Mouse (Mus musculus) heart, embryonic 14.5 days (tissue): Measurements from ENCODE around the gene Inpp4b. TPM values are rescaled to one million over a fixed set of nuclear protein-coding genes. Genes with fewer than 3 reads are reported as not detected.

ENCODE experiments used
- ATAC-seq: fragments of 200-750 bp; cut with Nextera tagmentation; 2 replicates; pipeline ENCODE4 v1.8.0; 2017; ENCODE audit warnings: low read depth, moderate TSS enrichment; ENCODE audit not compliant: insufficient number of reproducible peaks, insufficient read depth, low FRiP score
- H3K27ac ChIP-seq, 2 experiments: fragments of 200-500 bp in 1 of 2; fragments of 300-500 bp in 1 of 2; sonication (generic) in 1 of 2; replicated peaks in 1 of 2; 2 replicates each; pipeline ENCODE4 v1.5.1; 2012 to 2014; ENCODE audit warnings: low read depth in 2 of 2, low read length in 2 of 2, control low read depth in 1 of 2, mild to moderate bottlenecking in 1 of 2, mixed read lengths in 1 of 2; ENCODE audit not compliant: control insufficient read depth in 1 of 2, insufficient read depth in 1 of 2
- H3K27me3 ChIP-seq: fragments of 300-500 bp; sonication (generic); 2 replicates; pipeline ENCODE4 v1.6.1; 2014; ENCODE audit warnings: mild to moderate bottlenecking, low read length, control low read depth; ENCODE audit not compliant: control insufficient read depth, insufficient read depth
- H3K36me3 ChIP-seq: fragments of 300-500 bp; sonication (generic); 2 replicates; pipeline ENCODE4 v1.6.1; 2014; ENCODE audit warnings: mild to moderate bottlenecking, control low read depth, low read length, mixed read lengths; ENCODE audit not compliant: control insufficient read depth, insufficient read depth
- H3K4me1 ChIP-seq, 2 experiments: fragments of 200-500 bp in 1 of 2; fragments of 300-500 bp in 1 of 2; sonication (generic) in 1 of 2; 2 replicates each; pipeline ENCODE4 v1.6.1; 2012 to 2014; ENCODE audit warnings: low read length in 2 of 2, control low read depth in 1 of 2, mixed read lengths in 1 of 2; ENCODE audit not compliant: control insufficient read depth in 2 of 2, insufficient read depth in 2 of 2
- H3K4me2 ChIP-seq: fragments of 300-500 bp; sonication (generic); 2 replicates; pipeline ENCODE4 v1.6.1; 2014; ENCODE audit warnings: mild to moderate bottlenecking, low read length
- H3K4me3 ChIP-seq, 2 experiments: fragments of 200-500 bp in 1 of 2; fragments of 300-500 bp in 1 of 2; sonication (generic) in 1 of 2; 2 replicates each; pipeline ENCODE4 v1.5.1; 2012 to 2014; ENCODE audit warnings: low read length in 2 of 2, mild to moderate bottlenecking in 2 of 2, control low read depth in 1 of 2, low read depth in 1 of 2, moderate library complexity in 1 of 2; ENCODE audit not compliant: control insufficient read depth in 1 of 2, insufficient read depth in 1 of 2
- H3K9ac ChIP-seq: fragments of 300-500 bp; sonication (generic); 2 replicates; pipeline ENCODE4 v1.6.1; 2014; ENCODE audit warnings: mild to moderate bottlenecking, low read length
- H3K9me3 ChIP-seq: fragments of 300-500 bp; sonication (generic); 2 replicates; pipeline ENCODE4 v1.6.1; 2016; ENCODE audit warnings: low read length, control low read depth; ENCODE audit not compliant: control insufficient read depth
- WGBS: fragments of 180-500 bp; shearing (Covaris S2); extraction: QIAGEN DNeasy Blood & Tissue Kit; methylation state at CpG from one replicate; pipeline ENCODE4 v1.1.7; 2014; 5-methylcytosine and 5-hydroxymethylcytosine counted together
- polyA plus RNA-seq: library from polyadenylated mRNA; unstranded; fragments of >200 nt; fragmentation: Nextera tagmentation; extraction: Ambion mirVana; gene quantifications from 2 replicates; pipeline ENCODE4 v1.2.1, GENCODE M21; 2014

Gene Inpp4b
- polyA plus RNA-seq = 12.6 and 15.7 TPM in 2 replicates

GRCm38 (mm10) chr8:81342236-81342998 is at the start of gene Inpp4b:
Inpp4b (plus strand) TSS chr8:81342556.
- peak within 1 kb of the TSS in 1 of 2 experiments; percentile 62; a peak in 1 of 4 replicates for H3K27ac ChIP-seq
- H3K9ac ChIP-seq = peak within 1 kb of the TSS; percentile 71

GRCm38 (mm10) chr8:81335250-81335649 is 7.1 kb upstream of the Inpp4b start:
- Histone ChIP-seq H3K4me2 (no peak overlapping the region), H3K9ac (no peak overlapping the region), H3K27ac (no peak overlapping the region), H3K4me1 (no peaks in the 10 kb centered on the region), H3K27me3 (0 out of 2 replicates have a peak, but pooled peaks cover 6% of the 10 kb centered on the region), H3K36me3 (no peaks in the 10 kb centered on the region), H3K4me3 (no peak overlapping the region), H3K9me3 (peaks cover 3% of the 10 kb centered on the region; the same call in 1 of the 2 replicates)
- no peak for ATAC-seq
- 79% methylated on average over 2 of the region's 2 CpGs for WGBS

More at GRCm38 (mm10) chr8:81342236-81342998, at the start of gene Inpp4b:
- Histone ChIP-seq H3K4me1 (peaks cover 4 to 9% of the 10 kb centered on the region in 2 experiments; a peak in 3 of 4 replicates), H3K4me3 (peak within 1 kb of the TSS; percentile 49 to 71), H3K36me3 (no peaks in the 10 kb centered on the region), H3K27me3 (peaks cover 26% of the 10 kb centered on the region), H3K9me3 (peaks cover 3% of the 10 kb centered on the region; the same call in 1 of the 2 replicates), H3K4me2 (peak within 1 kb of the TSS; percentile 97)
- WGBS = under 1% methylated on average over 41 of the region's 46 CpGs
- peak; percentile 76 for ATAC-seq

DNA sequence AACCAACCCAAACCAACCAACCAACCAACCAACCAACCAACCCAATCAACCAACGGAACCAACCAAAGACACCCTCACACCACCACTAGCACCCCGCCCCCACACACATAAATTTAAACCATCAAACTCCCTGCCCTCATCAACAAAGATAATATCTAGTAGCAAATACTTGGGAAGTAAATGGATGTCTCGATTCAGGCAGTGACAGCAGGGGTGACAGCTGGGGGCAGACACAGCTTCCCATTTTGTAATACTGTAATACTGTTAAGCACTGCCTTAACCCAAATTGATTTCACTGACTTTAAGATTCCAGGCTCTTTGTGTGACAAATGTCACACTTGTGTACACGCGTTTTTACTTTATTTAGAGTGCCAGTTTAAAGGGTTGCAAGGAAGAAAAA is 1.2 kb upstream of the Inpp4b start:
- Histone ChIP-seq H3K9ac (no peak overlapping the region), H3K36me3 (no peaks in the 10 kb centered on the region), H3K27me3 (peaks cover 22% of the 10 kb centered on the region), H3K9me3 (peaks cover 3% of the 10 kb centered on the region; the same call in 1 of the 2 replicates), H3K4me2 (peak overlapping the region; percentile 97), H3K27ac (no peak overlapping the region), H3K4me3 (peak overlapping the region in 1 of 2 experiments; percentile 71; a peak in 2 of 4 replicates), H3K4me1 (peaks cover 4 to 9% of the 10 kb centered on the region in 2 experiments; a peak in 3 of 4 replicates)
- WGBS = 42% methylated on average over 5 of the region's 5 CpGs
- no peak for ATAC-seq

DNA sequence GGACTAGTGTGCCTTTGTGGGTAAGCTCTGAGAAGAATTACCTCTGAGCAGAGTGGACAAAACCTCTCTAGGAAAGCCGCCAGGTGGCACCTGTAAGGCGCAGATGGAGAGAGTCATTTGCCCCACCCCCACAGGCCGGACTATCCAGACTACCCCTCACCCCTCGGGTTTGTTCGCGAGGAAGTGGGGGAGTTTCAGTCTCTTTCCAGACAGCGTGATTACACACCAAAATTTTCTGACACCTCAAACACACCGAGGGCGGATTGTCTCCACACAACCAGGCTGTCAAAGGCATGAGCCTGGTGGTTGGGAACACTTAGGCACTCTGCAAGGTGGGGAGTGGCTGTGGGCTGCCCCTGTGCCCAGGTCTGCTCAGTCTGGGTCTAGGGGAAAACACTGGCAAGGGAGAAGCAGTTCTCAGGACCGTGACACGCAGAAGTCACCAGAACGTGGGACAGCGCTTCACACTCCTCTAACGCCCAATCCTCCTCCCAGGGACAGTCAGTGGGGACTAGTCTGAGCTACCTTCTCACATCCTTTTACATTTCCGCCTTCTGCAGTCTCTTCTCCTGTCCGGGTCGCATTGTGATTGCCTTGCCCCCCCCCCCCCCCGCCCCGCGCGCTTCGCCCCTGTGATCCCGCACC is 643 bp upstream of the Inpp4b start:
- peak overlapping the region; percentile 71 for H3K9ac ChIP-seq
- peak overlapping the region; percentile 49 to 71 for H3K4me3 ChIP-seq
- H3K27me3 ChIP-seq = peaks cover 26% of the 10 kb centered on the region
- H3K9me3 ChIP-seq = peaks cover 3% of the 10 kb centered on the region; the same call in 1 of the 2 replicates
- peaks cover 4 to 9% of the 10 kb centered on the region in 2 experiments; a peak in 3 of 4 replicates for H3K4me1 ChIP-seq
- peak; percentile 67 for ATAC-seq
- no peaks in the 10 kb centered on the region for H3K36me3 ChIP-seq
- under 1% methylated on average over 21 of the region's 23 CpGs for WGBS
- H3K27ac ChIP-seq = peak overlapping the region in 1 of 2 experiments; percentile 62; a peak in 1 of 4 replicates
- peak overlapping the region; percentile 97 for H3K4me2 ChIP-seq

GRCm38 (mm10) chr8:81342999-81343302 is 595 bp downstream of the Inpp4b start:
- peaks cover 4 to 9% of the 10 kb centered on the region in 2 experiments; a peak in 3 of 4 replicates for H3K4me1 ChIP-seq
- H3K4me2 ChIP-seq = peak overlapping the region; percentile 97
- peaks cover 3% of the 10 kb centered on the region; the same call in 1 of the 2 replicates for H3K9me3 ChIP-seq
- H3K4me3 ChIP-seq = peak overlapping the region; percentile 49 to 71
- ATAC-seq = no peak
- peak overlapping the region; percentile 71 for H3K9ac ChIP-seq
- H3K27ac ChIP-seq = no peak overlapping the region
- H3K27me3 ChIP-seq = peaks cover 26% of the 10 kb centered on the region
- WGBS = 4% methylated on average over 3 of the region's 3 CpGs
- H3K36me3 ChIP-seq = no peaks in the 10 kb centered on the region

GRCm38 (mm10) chr8:81345170-81345697 is 2.9 kb downstream of the Inpp4b start:
- no peak overlapping the region for H3K9ac ChIP-seq
- no peaks in the 10 kb centered on the region for H3K9me3 ChIP-seq
- WGBS = 73% methylated on average over 2 of the region's 2 CpGs
- peaks cover 20% of the 10 kb centered on the region for H3K27me3 ChIP-seq
- ATAC-seq = no peak
- no peak overlapping the region for H3K4me2 ChIP-seq
- no peak overlapping the region for H3K27ac ChIP-seq
- H3K36me3 ChIP-seq = no peaks in the 10 kb centered on the region
- peaks cover 4 to 9% of the 10 kb centered on the region in 2 experiments; a peak in 3 of 4 replicates for H3K4me1 ChIP-seq
- H3K4me3 ChIP-seq = no peak overlapping the region

DNA sequence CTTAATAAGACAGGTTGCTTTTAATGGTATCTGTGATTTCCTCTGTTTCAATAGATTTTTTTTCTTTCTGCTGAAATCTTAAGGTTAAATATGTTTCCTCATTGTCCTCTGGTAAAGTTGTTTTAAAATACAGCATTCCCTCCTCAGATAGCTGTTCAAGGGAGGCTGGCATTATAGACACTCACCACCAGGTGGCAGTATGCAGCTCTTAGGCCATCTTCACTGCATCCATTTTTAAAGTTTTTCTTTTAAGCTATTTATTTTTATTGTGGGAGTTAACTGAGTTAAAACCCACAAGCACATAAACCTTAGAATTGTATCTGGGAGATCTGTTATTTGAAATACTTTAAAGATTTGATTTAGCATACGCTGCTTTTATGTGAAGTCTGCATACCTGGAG is 7.1 kb downstream of the Inpp4b start:
- no peak overlapping the region for H3K27ac ChIP-seq
- no peak overlapping the region for H3K4me2 ChIP-seq
- H3K4me1 ChIP-seq = no peaks in the 10 kb centered on the region
- 83% methylated on average over 1 of the region's 1 CpGs for WGBS
- no peaks in the 10 kb centered on the region for H3K36me3 ChIP-seq
- H3K27me3 ChIP-seq = peaks cover 17% of the 10 kb centered on the region
- ATAC-seq = no peak
- no peak overlapping the region for H3K9ac ChIP-seq
- no peaks in the 10 kb centered on the region for H3K9me3 ChIP-seq
- no peak overlapping the region for H3K4me3 ChIP-seq
